ENCODE assay signal across 13 mouse cellular contexts in genomic region chr9:98423691-98424090, GRCm38 (mm10). TPM values are rescaled to one million over a fixed set of nuclear protein-coding genes. Genes with fewer than 3 reads are reported as not detected.
DNase-seq lines count a peak whose midpoint lies in the region; ATAC-seq and TF ChIP-seq lines count a peak whose summit lies in the region.
"Had no signal": no experiment of that assay in that cellular context is flagged by ENCODE, and none has a peak within 500 bp of the region (broad histone marks: within the 10 kb centered on the region; RNA-seq: fewer than 3 reads in every experiment).

No protein-coding gene starts in this region.

- H3K9me3 ChIP-seq in kidney, postnatal 0 days (replicated peaks; ENCODE audit: low read length) = no peaks in the 10 kb centered on the region
- no peaks in the 10 kb centered on the region for H3K9me3 ChIP-seq in embryonic facial prominence, embryonic 12.5 days
- no peaks in the 10 kb centered on the region for H3K9me3 ChIP-seq in hindbrain, postnatal 0 days (ENCODE audit: low read length)
- H3K9me3 ChIP-seq in midbrain, embryonic 16.5 days (replicated peaks; ENCODE audit: control insufficient read depth, low read length, poor library complexity, severe bottlenecking) = no peaks in the 10 kb centered on the region
- H3K9me3 ChIP-seq in heart, embryonic 12.5 days (replicated peaks) = no peaks in the 10 kb centered on the region
- H3K9me3 ChIP-seq: megakaryocyte, embryonic 14.5 days had no signal

- ATAC-seq in kidney, postnatal 0 days (replicated peaks; ENCODE audit: low FRiP score, low read depth) = no peak
- no peak for ATAC-seq in embryonic facial prominence, embryonic 12.5 days (ENCODE audit: insufficient number of reproducible peaks, insufficient read depth, low FRiP score, low TSS enrichment)
- peak; percentile 16; the same call in 1 of the 2 replicates for ATAC-seq in hindbrain, postnatal 0 days
- ATAC-seq in midbrain, embryonic 16.5 days = 0 out of 2 replicates have a peak, but pooled peaks have one; percentile 15
- no peak for ATAC-seq in heart, embryonic 12.5 days (ENCODE audit: insufficient number of reproducible peaks, low FRiP score)
- ATAC-seq: Patski had no signal

- H3K4me1 ChIP-seq in kidney, postnatal 0 days (replicated peaks; ENCODE audit: insufficient read depth, low read length) = peaks cover 21% of the 10 kb centered on the region
- peaks cover 50% of the 10 kb centered on the region for H3K4me1 ChIP-seq in embryonic facial prominence, embryonic 12.5 days
- H3K4me1 ChIP-seq in hindbrain, postnatal 0 days (ENCODE audit: insufficient read depth, low read length) = no peaks in the 10 kb centered on the region
- H3K4me1 ChIP-seq in midbrain, embryonic 16.5 days (ENCODE audit: control insufficient read depth, insufficient read depth, low read length) = peaks cover 14% of the 10 kb centered on the region
- peaks cover 37% of the 10 kb centered on the region for H3K4me1 ChIP-seq in heart, embryonic 12.5 days (replicated peaks)

- no peak overlapping the region for H3K4me3 ChIP-seq in kidney, postnatal 0 days (replicated peaks; ENCODE audit: low read depth, low read length)
- no peak overlapping the region for H3K4me3 ChIP-seq in embryonic facial prominence, embryonic 12.5 days
- H3K4me3 ChIP-seq in hindbrain, postnatal 0 days (ENCODE audit: low read length) = no peak overlapping the region
- H3K4me3 ChIP-seq in midbrain, embryonic 16.5 days (ENCODE audit: low read depth, low read length) = no peak overlapping the region
- H3K4me3 ChIP-seq in heart, embryonic 12.5 days = no peak overlapping the region

- TF ChIP-seq CTCF in kidney, postnatal 0 days (IDR thresholded peaks at IDR 0.05; ENCODE audit: low read depth) = no peak
- TF ChIP-seq CTCF in hindbrain, postnatal 0 days (IDR thresholded peaks at IDR 0.05; ENCODE audit: low read depth) = no peak

- no peaks in the 10 kb centered on the region for H3K27me3 ChIP-seq in kidney, postnatal 0 days (ENCODE audit: insufficient read depth, low read length)
- no peaks in the 10 kb centered on the region for H3K27me3 ChIP-seq in embryonic facial prominence, embryonic 12.5 days
- H3K27me3 ChIP-seq in hindbrain, postnatal 0 days (ENCODE audit: insufficient read depth, low read length) = 0 out of 2 replicates have a peak, but pooled peaks cover 4% of the 10 kb centered on the region
- H3K27me3 ChIP-seq in midbrain, embryonic 16.5 days (ENCODE audit: control insufficient read depth, insufficient read depth, low read depth, low read length) = no peaks in the 10 kb centered on the region; the same call in none of the 2 replicates
- H3K27me3 ChIP-seq in heart, embryonic 12.5 days (replicated peaks) = peaks cover 15% of the 10 kb centered on the region
- H3K27me3 ChIP-seq: Patski had no signal

- 14% methylated on average over 4 of the region's 4 CpGs for WGBS in kidney, postnatal 0 days
- WGBS in embryonic facial prominence, embryonic 12.5 days = 12% methylated on average over 4 of the region's 4 CpGs
- 5% methylated on average over 4 of the region's 4 CpGs for WGBS in hindbrain, postnatal 0 days
- 17% methylated on average over 4 of the region's 4 CpGs for WGBS in midbrain, embryonic 16.5 days
- 20% methylated on average over 4 of the region's 4 CpGs for WGBS in heart, embryonic 12.5 days

- no peak for DNase-seq in kidney, postnatal 0 days (ENCODE audit: low spot score)
- DNase-seq in kidney, postnatal 36 days = no peak
- no peak for DNase-seq in hindbrain, postnatal 0 days (ENCODE audit: low spot score)
- DNase-seq in adrenal gland, postnatal 14 days = no peak
- DNase-seq in gastrocnemius, adult 18-20 months (ENCODE audit: low spot score) = no peak
- DNase-seq: adrenal gland, adult 8-10 months; left cerebral cortex, postnatal 4 days; right cerebral cortex, postnatal 4 days had no signal

- H3K36me3 ChIP-seq in kidney, postnatal 0 days (ENCODE audit: insufficient read depth, low read length) = no peaks in the 10 kb centered on the region
- 0 out of 2 replicates have a peak, but pooled peaks cover 4% of the 10 kb centered on the region for H3K36me3 ChIP-seq in embryonic facial prominence, embryonic 12.5 days
- H3K36me3 ChIP-seq in hindbrain, postnatal 0 days (ENCODE audit: insufficient read depth, low read length) = no peaks in the 10 kb centered on the region
- no peaks in the 10 kb centered on the region for H3K36me3 ChIP-seq in midbrain, embryonic 16.5 days (ENCODE audit: control insufficient read depth, insufficient read depth, low read length)
- H3K36me3 ChIP-seq in heart, embryonic 12.5 days = no peaks in the 10 kb centered on the region

- H3K27ac ChIP-seq in kidney, postnatal 0 days = peak overlapping the region; percentile 57; the same call in 1 of the 2 replicates
- H3K27ac ChIP-seq in embryonic facial prominence, embryonic 12.5 days = no peak overlapping the region
- H3K27ac ChIP-seq in hindbrain, postnatal 0 days = no peak overlapping the region
- no peak overlapping the region for H3K27ac ChIP-seq in midbrain, embryonic 16.5 days (ENCODE audit: low read length)
- H3K27ac ChIP-seq in heart, embryonic 12.5 days (ENCODE audit: poor library complexity, severe bottlenecking) = no peak overlapping the region

- peak overlapping the region; percentile 92 for H3K4me2 ChIP-seq in kidney, postnatal 0 days (ENCODE audit: low read length)
- H3K4me2 ChIP-seq in embryonic facial prominence, embryonic 12.5 days (replicated peaks) = peak overlapping the region; percentile 70; the same call in 1 of the 2 replicates
- H3K4me2 ChIP-seq in hindbrain, postnatal 0 days (ENCODE audit: low read depth, low read length) = peak overlapping the region; percentile 82
- peak overlapping the region; percentile 3; the same call in 1 of the 2 replicates for H3K4me2 ChIP-seq in midbrain, embryonic 16.5 days (ENCODE audit: low read length)
- no peak overlapping the region for H3K4me2 ChIP-seq in heart, embryonic 12.5 days

- no peak overlapping the region for H3K9ac ChIP-seq in kidney, postnatal 0 days (ENCODE audit: low read depth, low read length)
- no peak overlapping the region for H3K9ac ChIP-seq in embryonic facial prominence, embryonic 12.5 days
- H3K9ac ChIP-seq in hindbrain, postnatal 0 days (replicated peaks; ENCODE audit: low read length) = no peak overlapping the region
- H3K9ac ChIP-seq in midbrain, embryonic 16.5 days (ENCODE audit: low read depth, low read length) = no peak overlapping the region
- no peak overlapping the region for H3K9ac ChIP-seq in heart, embryonic 12.5 days

RNA-seq across cellular contexts. Expression of gene Rbp1, which starts 0.9 kb away (rescaled TPM):
- 112 and 113 TPM in 2 replicates for polyA plus RNA-seq in kidney, postnatal 0 days (2015; fragmentation: Nextera tagmentation; extraction: Ambion mirVana)
- polyA plus RNA-seq in embryonic facial prominence, embryonic 12.5 days (2016; fragmentation: Nextera tagmentation; extraction: Ambion mirVana) = 81.0 and 85.8 TPM in 2 replicates
- 6.2 and 12.0 TPM in 2 replicates for total RNA-seq in hindbrain, postnatal 0 days (2014; rRNA removed)
- polyA plus RNA-seq in hindbrain, postnatal 0 days (2015; fragmentation: Nextera tagmentation; extraction: Ambion mirVana) = 39.1 and 39.5 TPM in 2 replicates
- polyA plus RNA-seq in midbrain, embryonic 16.5 days (2015; fragmentation: Nextera tagmentation; extraction: Ambion mirVana) = 20.0 and 20.1 TPM in 2 replicates
- 8.8 and 11.2 TPM in 2 replicates for total RNA-seq in adrenal gland, postnatal 14 days (2021)
- total RNA-seq in gastrocnemius, adult 18-20 months (2021) = 1 to 10 TPM; 1.4 TPM
- polyA plus RNA-seq in heart, embryonic 12.5 days (2016; fragmentation: Nextera tagmentation; extraction: Ambion mirVana) = 60.3 and 64.1 TPM in 2 replicates

Comparison
In these comparisons a context has a peak if more than half of its experiments do, and no peak if none do; other contexts are left out.
1. ATAC-seq: peak in hindbrain, postnatal 0 days (single experiment) and midbrain, embryonic 16.5 days (single experiment); none in kidney, postnatal 0 days (single experiment), embryonic facial prominence, embryonic 12.5 days (single experiment) and heart, embryonic 12.5 days (single experiment).